Mouse (Mus musculus) neural tube, embryonic 11.5 days (tissue): ENCODE measurements around the gene Fuca1. TPM values are rescaled to one million over a fixed set of nuclear protein-coding genes. Genes with fewer than 3 reads are reported as not detected.

Source experiments
- ATAC-seq: fragments of 200-750 bp; cut with Nextera tagmentation; 2 replicates; pipeline ENCODE4 v1.8.0; 2017; ENCODE audit warnings: moderate number of reproducible peaks, mild to moderate bottlenecking, moderate TSS enrichment, moderate library complexity; ENCODE audit not compliant: insufficient read depth, low FRiP score, low TSS enrichment
- DNase-seq: peaks from one replicate; pipeline ENCODE4 v3.0.0-alpha.2; 2015; ENCODE audit warnings: low spot score
- H3K27ac ChIP-seq: fragments of 300-500 bp; sonication (generic); 2 replicates; pipeline ENCODE4 v1.5.1; 2014; ENCODE audit warnings: low read depth, mild to moderate bottlenecking, low read length
- H3K27me3 ChIP-seq: fragments of 300-500 bp; sonication (generic); 2 replicates; pipeline ENCODE4 v1.6.1; 2014; ENCODE audit warnings: mild to moderate bottlenecking, low read length, mixed read lengths; ENCODE audit not compliant: control insufficient read depth, insufficient read depth
- H3K36me3 ChIP-seq: fragments of 300-500 bp; sonication (generic); 2 replicates; pipeline ENCODE4 v1.6.1; 2014; ENCODE audit warnings: mild to moderate bottlenecking, low read length, moderate library complexity, mixed read lengths; ENCODE audit not compliant: control insufficient read depth, insufficient read depth
- H3K4me1 ChIP-seq: fragments of 300-500 bp; sonication (generic); 2 replicates; pipeline ENCODE4 v1.6.1; 2014; ENCODE audit warnings: low read length, mixed read lengths; ENCODE audit not compliant: control insufficient read depth, insufficient read depth
- H3K4me2 ChIP-seq: fragments of 300-500 bp; sonication (generic); 2 replicates; pipeline ENCODE4 v1.6.1; 2014; ENCODE audit warnings: low read depth, mild to moderate bottlenecking, moderate library complexity
- H3K4me3 ChIP-seq: fragments of 300-500 bp; sonication (generic); 2 replicates; pipeline ENCODE4 v1.5.1; 2014; ENCODE audit warnings: low read depth, low read length
- H3K9ac ChIP-seq: fragments of 300-500 bp; sonication (generic); 2 replicates; pipeline ENCODE4 v1.6.1; 2014; ENCODE audit warnings: mild to moderate bottlenecking, low read length
- H3K9me3 ChIP-seq: fragments of 300-500 bp; sonication (generic); 2 replicates; pipeline ENCODE4 v1.6.1; 2016; ENCODE audit warnings: low read length; ENCODE audit not compliant: control insufficient read depth
- WGBS: fragments of 180-500 bp; shearing (Covaris S2); extraction: QIAGEN DNeasy Blood & Tissue Kit; methylation state at CpG from one replicate; pipeline ENCODE4 v1.1.7; 2014; 5-methylcytosine and 5-hydroxymethylcytosine counted together
- polyA plus RNA-seq: library from polyadenylated mRNA; unstranded; fragments of >200 nt; fragmentation: Nextera tagmentation; extraction: Ambion mirVana; gene quantifications from 2 replicates; pipeline ENCODE4 v1.2.1, GENCODE M21; 2014

The Fuca1 gene
- polyA plus RNA-seq, 1 experiment from 2014 or later, result 60.6 TPM

GRCm38 (mm10) chr4:135911531-135911930 is 9.0 kb upstream of the Fuca1 start:
- Histone ChIP-seq H3K9ac (no peak overlapping the region), H3K9me3 (no peaks in the 10 kb centered on the region), H3K27ac (no peak overlapping the region), H3K27me3 (no peaks in the 10 kb centered on the region), H3K4me1 (no peaks in the 10 kb centered on the region), H3K4me2 (no peak overlapping the region), H3K36me3 (no peaks in the 10 kb centered on the region), H3K4me3 (no peak overlapping the region)
- WGBS, result 77% methylated on average over 7 of the region's 7 CpGs
- ATAC-seq (no peak), DNase-seq (no peak)

DNA sequence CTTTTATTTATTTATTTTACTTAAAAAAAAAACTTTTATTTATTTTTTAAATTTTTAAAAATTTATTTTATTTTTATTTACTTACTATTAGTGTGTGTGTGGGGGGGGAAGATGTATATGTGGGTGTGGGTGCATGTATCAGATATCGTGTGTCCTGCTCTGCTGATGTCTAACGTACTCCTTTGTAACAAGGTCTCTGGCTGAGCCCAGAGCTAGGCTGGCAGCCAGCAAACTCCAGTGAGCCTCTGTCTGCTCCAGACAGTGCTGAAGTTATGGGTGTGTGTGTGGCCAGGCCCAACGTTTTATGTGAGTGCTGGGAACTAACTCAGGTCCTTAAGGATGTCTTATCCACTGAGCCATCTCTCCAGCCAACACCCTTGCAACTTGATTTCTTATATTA is 8.4 kb upstream of the Fuca1 start:
- ATAC-seq (no peak), DNase-seq (no peak)
- no peak overlapping the region for H3K4me2 ChIP-seq
- H3K4me1 ChIP-seq, result no peaks in the 10 kb centered on the region
- WGBS, result 72% methylated on average over 3 of the region's 3 CpGs
- H3K9ac ChIP-seq, result no peak overlapping the region
- no peaks in the 10 kb centered on the region for H3K36me3 ChIP-seq
- no peak overlapping the region for H3K4me3 ChIP-seq
- no peaks in the 10 kb centered on the region for H3K27me3 ChIP-seq
- no peaks in the 10 kb centered on the region for H3K9me3 ChIP-seq
- no peak overlapping the region for H3K27ac ChIP-seq

- Histone ChIP-seq H3K9ac (no peak overlapping the region), H3K4me1 (no peaks in the 10 kb centered on the region), H3K4me3 (no peak overlapping the region), H3K4me2 (no peak overlapping the region), H3K27me3 (no peaks in the 10 kb centered on the region), H3K36me3 (no peaks in the 10 kb centered on the region), H3K27ac (0 out of 2 replicates have a peak overlapping the region, but pooled peaks have one; percentile 56), H3K9me3 (no peaks in the 10 kb centered on the region)
- 11% methylated on average over 3 of the region's 3 CpGs for WGBS
- peak; percentile 59 for DNase-seq
- peak; percentile 63 for ATAC-seq
Measured at GRCm38 (mm10) chr4:135912835-135913234, 7.7 kb upstream of the Fuca1 start.

- DNase-seq (no peak), ATAC-seq (no peak)
- WGBS, result 78% methylated on average over 4 of the region's 4 CpGs
Measured at GRCm38 (mm10) chr4:135913433-135913832, 7.1 kb upstream of the Fuca1 start.

GRCm38 (mm10) chr4:135918635-135919279 is 1.8 kb upstream of the Fuca1 start:
- Histone ChIP-seq H3K4me1 (peaks cover 8% of the 10 kb centered on the region; the same call in 1 of the 2 replicates), H3K4me3 (no peak overlapping the region), H3K9ac (no peak overlapping the region), H3K4me2 (no peak overlapping the region), H3K27ac (no peak overlapping the region), H3K36me3 (no peaks in the 10 kb centered on the region), H3K9me3 (no peaks in the 10 kb centered on the region), H3K27me3 (no peaks in the 10 kb centered on the region)
- DNase-seq (no peak), ATAC-seq (no peak)
- 90% methylated on average over 13 of the region's 13 CpGs for WGBS

More at GRCm38 (mm10) chr4:135913433-135913832, 7.1 kb upstream of the Fuca1 start:
- Histone ChIP-seq H3K4me3 (no peak overlapping the region), H3K9me3 (no peaks in the 10 kb centered on the region), H3K27me3 (no peaks in the 10 kb centered on the region), H3K4me1 (no peaks in the 10 kb centered on the region), H3K36me3 (no peaks in the 10 kb centered on the region), H3K9ac (no peak overlapping the region), H3K4me2 (no peak overlapping the region), H3K27ac (peak overlapping the region; percentile 56; the same call in 1 of the 2 replicates)

GRCm38 (mm10) chr4:135919280-135919639 is 1.3 kb upstream of the Fuca1 start:
- Histone ChIP-seq H3K4me1 (peaks cover 8% of the 10 kb centered on the region; the same call in 1 of the 2 replicates), H3K4me3 (no peak overlapping the region), H3K27me3 (no peaks in the 10 kb centered on the region), H3K4me2 (no peak overlapping the region), H3K9me3 (no peaks in the 10 kb centered on the region), H3K27ac (no peak overlapping the region), H3K9ac (no peak overlapping the region), H3K36me3 (no peaks in the 10 kb centered on the region)
- DNase-seq, result no peak
- no peak for ATAC-seq
- 88% methylated on average over 3 of the region's 3 CpGs for WGBS

DNA sequence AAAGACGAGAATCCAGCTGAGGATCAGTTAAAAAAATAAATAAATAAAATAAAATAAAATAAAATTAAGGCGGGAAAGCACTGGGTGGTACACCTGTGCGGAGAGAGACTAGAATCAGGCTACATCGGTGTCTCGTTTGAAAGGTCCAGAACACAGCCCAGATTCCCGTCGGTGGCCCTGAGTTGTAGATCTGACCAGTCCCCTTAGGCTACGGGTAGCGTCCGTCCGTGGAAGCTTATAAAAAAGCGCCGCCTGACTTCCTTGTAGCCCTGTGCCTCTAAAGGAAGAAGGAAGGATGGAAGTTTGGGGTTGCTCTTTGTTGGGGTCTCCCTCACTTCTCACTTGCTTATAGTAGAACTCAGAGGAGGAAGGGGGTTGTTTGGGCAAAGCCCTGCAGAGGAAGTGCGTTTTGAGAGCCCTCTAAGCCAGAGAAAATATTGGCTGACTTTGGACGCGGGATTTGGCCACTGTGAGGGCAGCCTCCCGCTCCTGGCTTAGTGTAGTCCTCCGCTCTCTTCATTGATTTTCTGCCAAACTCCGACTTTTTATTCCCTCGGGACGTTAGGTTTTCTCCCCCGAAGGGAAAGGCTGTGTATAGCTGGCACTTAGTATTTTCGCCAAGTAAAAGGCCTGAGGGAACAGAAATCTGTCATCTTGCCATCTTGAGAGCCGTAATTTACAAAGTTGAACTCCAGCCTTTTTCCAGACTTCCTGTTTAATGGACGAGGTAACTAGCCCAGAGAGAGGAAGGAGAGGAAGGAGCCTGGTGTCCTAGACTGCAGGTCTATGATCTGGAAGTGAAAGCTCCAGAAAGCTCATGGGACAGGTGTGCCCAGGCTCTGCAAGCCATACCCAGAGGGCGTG is 954 bp downstream of the Fuca1 start:
- H3K27ac ChIP-seq, result peak overlapping the region; percentile 17; the same call in 1 of the 2 replicates
- DNase-seq, result peak; percentile 16
- ATAC-seq, result no peak
- no peaks in the 10 kb centered on the region; the same call in 1 of the 2 replicates for H3K36me3 ChIP-seq
- H3K4me2 ChIP-seq, result peak overlapping the region; percentile 63
- H3K4me3 ChIP-seq, result peak overlapping the region; percentile 63
- no peaks in the 10 kb centered on the region for H3K27me3 ChIP-seq
- H3K9ac ChIP-seq, result peak overlapping the region; percentile 74
- no peaks in the 10 kb centered on the region for H3K9me3 ChIP-seq
- 11% methylated on average over 26 of the region's 26 CpGs for WGBS
- H3K4me1 ChIP-seq, result peaks cover 8% of the 10 kb centered on the region; the same call in 1 of the 2 replicates

- WGBS, result 89% methylated on average over 1 of the region's 1 CpGs
- no peak overlapping the region for H3K27ac ChIP-seq
- no peaks in the 10 kb centered on the region for H3K9me3 ChIP-seq
- H3K4me1 ChIP-seq, result peaks cover 8% of the 10 kb centered on the region; the same call in 1 of the 2 replicates
- no peaks in the 10 kb centered on the region; the same call in 1 of the 2 replicates for H3K36me3 ChIP-seq
- ATAC-seq, result no peak
- no peak for DNase-seq
- no peak overlapping the region for H3K4me3 ChIP-seq
- H3K4me2 ChIP-seq, result peak overlapping the region; percentile 63
- no peak overlapping the region for H3K9ac ChIP-seq
- H3K27me3 ChIP-seq, result no peaks in the 10 kb centered on the region
Measured at GRCm38 (mm10) chr4:135922190-135922589, 1.7 kb downstream of the Fuca1 start.
